Mouse (Mus musculus) lung, embryonic 15.5 days (tissue): Measurements from ENCODE around the gene Setd6. TPM values are rescaled to one million over a fixed set of nuclear protein-coding genes. Genes with fewer than 3 reads are reported as not detected.

Experiments used
- ATAC-seq: fragments of 200-750 bp; cut with Nextera tagmentation; 2 replicates; pipeline ENCODE4 v1.8.0; 2017; ENCODE audit warnings: moderate number of reproducible peaks, borderline replicate concordance; ENCODE audit not compliant: low FRiP score, low TSS enrichment; ENCODE audit errors: extremely low read depth
- H3K27ac ChIP-seq: fragments of 300-500 bp; sonication (generic); 2 replicates; pipeline ENCODE4 v1.5.1; 2015; ENCODE audit warnings: moderate library complexity, mild to moderate bottlenecking, inconsistent platforms
- H3K27me3 ChIP-seq: fragments of 300-500 bp; sonication (generic); 2 replicates; pipeline ENCODE4 v1.6.1; 2015; ENCODE audit warnings: inconsistent platforms
- H3K36me3 ChIP-seq: fragments of 300-500 bp; sonication (generic); 2 replicates; pipeline ENCODE4 v1.6.1; 2015; ENCODE audit warnings: inconsistent platforms
- H3K4me1 ChIP-seq: fragments of 300-500 bp; sonication (generic); 2 replicates; pipeline ENCODE4 v1.6.1; 2015; ENCODE audit warnings: inconsistent platforms
- H3K4me2 ChIP-seq: fragments of 300-500 bp; sonication (generic); 2 replicates; pipeline ENCODE4 v1.6.1; 2015; ENCODE audit warnings: inconsistent platforms, mild to moderate bottlenecking, moderate library complexity
- H3K4me3 ChIP-seq: fragments of 300-500 bp; sonication (generic); 2 replicates; pipeline ENCODE4 v1.5.1; 2015; ENCODE audit warnings: mild to moderate bottlenecking, inconsistent platforms
- H3K9ac ChIP-seq: fragments of 300-500 bp; sonication (generic); 2 replicates; pipeline ENCODE4 v1.6.1; 2015; ENCODE audit warnings: inconsistent platforms
- H3K9me3 ChIP-seq: fragments of 300-500 bp; sonication (generic); 2 replicates; pipeline ENCODE4 v1.6.1; 2016; ENCODE audit warnings: inconsistent platforms
- WGBS: fragments of 180-500 bp; shearing (Covaris S2); methylation state at CpG from one replicate; pipeline ENCODE4 v1.1.7; 2015; 5-methylcytosine and 5-hydroxymethylcytosine counted together
- polyA plus RNA-seq: library from polyadenylated mRNA; unstranded; fragments of >200 nt; fragmentation: Nextera tagmentation; extraction: Ambion mirVana; gene quantifications from 2 replicates; pipeline ENCODE4 v1.2.1, GENCODE M21; 2015

Gene Setd6
- polyA plus RNA-seq, 1 experiment from 2014 or later: 17.3 TPM

- no peak overlapping the region for H3K9ac ChIP-seq
These were observed 21.1 kb upstream of the Setd6 start for GRCm38 (mm10) chr8:95694631-95695030.

GRCm38 (mm10) chr8:95696661-95697060 is 19.0 kb upstream of the Setd6 start:
- H3K27ac ChIP-seq: no peak overlapping the region
- H3K4me1 ChIP-seq: 0 out of 2 replicates have a peak, but pooled peaks cover 3% of the 10 kb centered on the region
- no peaks in the 10 kb centered on the region for H3K9me3 ChIP-seq
- H3K27me3 ChIP-seq: peaks cover 40% of the 10 kb centered on the region
- no peaks in the 10 kb centered on the region for H3K36me3 ChIP-seq
- peak overlapping the region; percentile 41; the same call in 1 of the 2 replicates for H3K4me2 ChIP-seq
- H3K4me3 ChIP-seq: no peak overlapping the region
- no peak for ATAC-seq
- 0 out of 2 replicates have a peak overlapping the region, but pooled peaks have one; percentile 19 for H3K9ac ChIP-seq
- WGBS: 41% methylated on average over 5 of the region's 8 CpGs

More at GRCm38 (mm10) chr8:95694631-95695030, 21.1 kb upstream of the Setd6 start:
- Histone ChIP-seq H3K27me3 (peaks cover 37% of the 10 kb centered on the region), H3K27ac (no peak overlapping the region), H3K36me3 (no peaks in the 10 kb centered on the region), H3K4me2 (no peak overlapping the region), H3K4me3 (no peak overlapping the region), H3K9me3 (no peaks in the 10 kb centered on the region), H3K4me1 (0 out of 2 replicates have a peak, but pooled peaks cover 3% of the 10 kb centered on the region)
- 28% methylated on average over 6 of the region's 6 CpGs for WGBS
- no peak for ATAC-seq

GRCm38 (mm10) chr8:95697128-95697527 is 18.6 kb upstream of the Setd6 start:
- H3K9ac ChIP-seq: 0 out of 2 replicates have a peak overlapping the region, but pooled peaks have one; percentile 19
- peak; percentile 62; the same call in 1 of the 2 replicates for ATAC-seq

GRCm38 (mm10) chr8:95698179-95698578 is 17.5 kb upstream of the Setd6 start:
- WGBS: 26% methylated on average over 6 of the region's 6 CpGs
- peaks cover 11% of the 10 kb centered on the region for H3K4me1 ChIP-seq
- H3K4me3 ChIP-seq: no peak overlapping the region
- no peaks in the 10 kb centered on the region for H3K36me3 ChIP-seq
- H3K27ac ChIP-seq: no peak overlapping the region
- no peaks in the 10 kb centered on the region for H3K9me3 ChIP-seq
- no peak overlapping the region for H3K4me2 ChIP-seq
- ATAC-seq: no peak
- H3K9ac ChIP-seq: no peak overlapping the region
- peaks cover 39% of the 10 kb centered on the region for H3K27me3 ChIP-seq

More at GRCm38 (mm10) chr8:95697128-95697527, 18.6 kb upstream of the Setd6 start:
- H3K9me3 ChIP-seq: no peaks in the 10 kb centered on the region
- 0 out of 2 replicates have a peak, but pooled peaks cover 3% of the 10 kb centered on the region for H3K4me1 ChIP-seq
- H3K36me3 ChIP-seq: no peaks in the 10 kb centered on the region
- no peak overlapping the region for H3K4me3 ChIP-seq
- H3K27me3 ChIP-seq: peaks cover 43% of the 10 kb centered on the region
- no peak overlapping the region for H3K27ac ChIP-seq
- peak overlapping the region; percentile 41; the same call in 1 of the 2 replicates for H3K4me2 ChIP-seq
- under 1% methylated on average over 11 of the region's 11 CpGs for WGBS

GRCm38 (mm10) chr8:95700282-95700681 is 15.4 kb upstream of the Setd6 start:
- no peak for ATAC-seq
- Histone ChIP-seq H3K9ac (no peak overlapping the region), H3K4me2 (no peak overlapping the region)

GRCm38 (mm10) chr8:95701809-95702208 is 13.9 kb upstream of the Setd6 start:
- no peak for ATAC-seq
- 75% methylated on average over 4 of the region's 4 CpGs for WGBS
- H3K9me3 ChIP-seq: no peaks in the 10 kb centered on the region
- peaks cover 16% of the 10 kb centered on the region for H3K27me3 ChIP-seq
- H3K27ac ChIP-seq: no peak overlapping the region
- peaks cover 20% of the 10 kb centered on the region for H3K4me1 ChIP-seq
- no peak overlapping the region for H3K4me3 ChIP-seq
- H3K9ac ChIP-seq: no peak overlapping the region
- no peaks in the 10 kb centered on the region for H3K36me3 ChIP-seq
- no peak overlapping the region for H3K4me2 ChIP-seq

More at GRCm38 (mm10) chr8:95700282-95700681, 15.4 kb upstream of the Setd6 start:
- H3K36me3 ChIP-seq: no peaks in the 10 kb centered on the region
- peaks cover 20% of the 10 kb centered on the region for H3K4me1 ChIP-seq
- H3K4me3 ChIP-seq: no peak overlapping the region
- 58% methylated on average over 9 of the region's 9 CpGs for WGBS
- H3K27me3 ChIP-seq: peaks cover 26% of the 10 kb centered on the region
- no peaks in the 10 kb centered on the region for H3K9me3 ChIP-seq
- H3K27ac ChIP-seq: no peak overlapping the region

- Histone ChIP-seq H3K4me3 (peak overlapping the region; percentile 61), H3K4me2 (peak overlapping the region; percentile 100), H3K27me3 (peaks cover 11% of the 10 kb centered on the region; the same call in 1 of the 2 replicates), H3K9ac (peak overlapping the region; percentile 53), H3K27ac (no peak overlapping the region), H3K9me3 (no peaks in the 10 kb centered on the region), H3K36me3 (no peaks in the 10 kb centered on the region), H3K4me1 (peaks cover 18% of the 10 kb centered on the region)
- WGBS: 3% methylated on average over 33 of the region's 34 CpGs
- ATAC-seq: peak; percentile 93
These were observed 12.9 kb upstream of the Setd6 start for GRCm38 (mm10) chr8:95702480-95703446.

- Histone ChIP-seq H3K4me3 (peak overlapping the region; percentile 61), H3K27me3 (peaks cover 5% of the 10 kb centered on the region; the same call in 1 of the 2 replicates), H3K27ac (peak overlapping the region; percentile 55), H3K9me3 (no peaks in the 10 kb centered on the region), H3K4me1 (peaks cover 18% of the 10 kb centered on the region), H3K36me3 (no peaks in the 10 kb centered on the region), H3K9ac (peak overlapping the region; percentile 53), H3K4me2 (peak overlapping the region; percentile 100)
- 3% methylated on average over 15 of the region's 15 CpGs for WGBS
- ATAC-seq: 0 out of 2 replicates have a peak, but pooled peaks have one; percentile 11
These were observed 12.0 kb upstream of the Setd6 start for GRCm38 (mm10) chr8:95703461-95704260.

GRCm38 (mm10) chr8:95704538-95704937 is 11.1 kb upstream of the Setd6 start:
- no peak overlapping the region for H3K4me3 ChIP-seq
- H3K27ac ChIP-seq: no peak overlapping the region
- H3K4me2 ChIP-seq: no peak overlapping the region
- H3K9ac ChIP-seq: no peak overlapping the region
- no peaks in the 10 kb centered on the region for H3K9me3 ChIP-seq
- peaks cover 23% of the 10 kb centered on the region for H3K4me1 ChIP-seq
- peaks cover 5% of the 10 kb centered on the region; the same call in 1 of the 2 replicates for H3K27me3 ChIP-seq
- H3K36me3 ChIP-seq: no peaks in the 10 kb centered on the region
- 92% methylated on average over 3 of the region's 3 CpGs for WGBS
- ATAC-seq: no peak

GRCm38 (mm10) chr8:95709579-95709978 is 6.1 kb upstream of the Setd6 start:
- Histone ChIP-seq H3K9me3 (no peaks in the 10 kb centered on the region), H3K4me2 (no peak overlapping the region), H3K27ac (0 out of 2 replicates have a peak overlapping the region, but pooled peaks have one; percentile 79), H3K36me3 (no peaks in the 10 kb centered on the region), H3K4me1 (peaks cover 18% of the 10 kb centered on the region), H3K4me3 (no peak overlapping the region), H3K9ac (no peak overlapping the region), H3K27me3 (no peaks in the 10 kb centered on the region)
- 68% methylated on average over 7 of the region's 7 CpGs for WGBS
- ATAC-seq: no peak

- H3K36me3 ChIP-seq: no peaks in the 10 kb centered on the region
- H3K27me3 ChIP-seq: no peaks in the 10 kb centered on the region
- peaks cover 18% of the 10 kb centered on the region for H3K4me1 ChIP-seq
- ATAC-seq: peak; percentile 51
- H3K9ac ChIP-seq: no peak overlapping the region
- H3K27ac ChIP-seq: peak overlapping the region; percentile 79
- H3K4me2 ChIP-seq: no peak overlapping the region
- no peak overlapping the region for H3K4me3 ChIP-seq
- WGBS: 57% methylated on average over 3 of the region's 3 CpGs
- H3K9me3 ChIP-seq: no peaks in the 10 kb centered on the region
These were observed 4.7 kb upstream of the Setd6 start for GRCm38 (mm10) chr8:95711029-95711428.
